Mouse (Mus musculus): ENCODE measurements around the gene Akap3. TPM values are rescaled to one million over a fixed set of nuclear protein-coding genes. Genes with fewer than 3 reads are reported as not detected.
A peak's percentile ranks its signal among the peaks of the same experiment; 100 is the strongest.

The Akap3 gene
- 0.13 TPM in 1 of 2 replicates, not detected in the other for polyA plus RNA-seq (2016; fragmentation: Nextera tagmentation; extraction: Ambion mirVana)

DNA sequence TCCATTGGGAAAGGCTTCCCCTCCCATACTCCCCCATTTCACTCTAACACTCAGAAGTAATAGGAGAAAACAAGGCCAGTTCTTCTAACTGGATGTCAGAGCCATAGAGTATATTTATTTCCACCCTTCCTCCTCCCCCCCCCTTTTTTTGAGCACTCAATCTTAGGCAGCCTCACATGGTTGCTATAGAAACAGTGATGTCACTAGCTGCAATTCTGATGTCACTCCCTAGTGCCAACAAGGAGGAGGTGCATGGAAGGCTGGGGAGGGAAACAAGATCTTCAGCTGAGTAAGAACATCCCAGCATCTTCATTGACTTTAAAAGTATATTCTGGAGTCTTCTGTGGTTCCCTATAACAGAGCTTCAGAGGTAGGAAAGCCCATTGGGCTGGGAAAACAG, at the start of gene Akap3:
Akap3 (plus strand) TSS at position 218 of the 400 bp plus-strand sequence.
- Histone ChIP-seq H3K4me1 (peaks cover 9% of the 10 kb centered on the region), H3K4me3 (no peak within 1 kb of the TSS), H3K27me3 (peaks cover 6% of the 10 kb centered on the region; the same call in 1 of the 2 replicates), H3K9me3 (replicated peaks) (no peaks in the 10 kb centered on the region), H3K27ac (no peak within 1 kb of the TSS), H3K36me3 (no peaks in the 10 kb centered on the region), H3K4me2 (replicated peaks) (no peak within 1 kb of the TSS), H3K9ac (no peak within 1 kb of the TSS)
- ATAC-seq (ENCODE audit: low FRiP score), result no peak

DNA sequence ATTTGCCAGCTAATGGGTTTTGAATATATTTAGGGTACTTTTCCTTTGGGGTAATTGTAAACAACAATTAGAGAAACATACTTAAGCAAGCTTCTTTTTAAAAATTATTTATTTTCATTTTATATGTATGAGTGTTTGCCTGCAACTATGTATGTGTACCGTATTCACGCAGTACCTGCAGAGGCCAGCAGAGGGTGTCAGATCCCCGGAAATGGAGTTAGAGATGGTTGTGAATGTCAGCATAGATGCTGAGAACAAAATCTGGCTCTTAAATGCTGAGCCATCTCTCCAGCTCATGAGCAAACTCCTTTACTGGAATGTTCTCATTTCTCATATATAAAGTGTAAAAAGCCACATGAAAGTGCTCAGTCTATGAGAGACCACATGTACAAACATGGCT, 46.1 kb upstream of the Akap3 start:
- Histone ChIP-seq H3K4me1 (0 out of 2 replicates have a peak, but pooled peaks cover 3% of the 10 kb centered on the region), H3K4me2 (replicated peaks) (no peak overlapping the region), H3K4me3 (no peak overlapping the region), H3K36me3 (no peaks in the 10 kb centered on the region), H3K27ac (no peak overlapping the region), H3K27me3 (no peaks in the 10 kb centered on the region), H3K9ac (no peak overlapping the region), H3K9me3 (replicated peaks) (no peaks in the 10 kb centered on the region)
- ATAC-seq (ENCODE audit: low FRiP score), result no peak
- WGBS, result 83% methylated on average over 3 of the region's 3 CpGs

DNA sequence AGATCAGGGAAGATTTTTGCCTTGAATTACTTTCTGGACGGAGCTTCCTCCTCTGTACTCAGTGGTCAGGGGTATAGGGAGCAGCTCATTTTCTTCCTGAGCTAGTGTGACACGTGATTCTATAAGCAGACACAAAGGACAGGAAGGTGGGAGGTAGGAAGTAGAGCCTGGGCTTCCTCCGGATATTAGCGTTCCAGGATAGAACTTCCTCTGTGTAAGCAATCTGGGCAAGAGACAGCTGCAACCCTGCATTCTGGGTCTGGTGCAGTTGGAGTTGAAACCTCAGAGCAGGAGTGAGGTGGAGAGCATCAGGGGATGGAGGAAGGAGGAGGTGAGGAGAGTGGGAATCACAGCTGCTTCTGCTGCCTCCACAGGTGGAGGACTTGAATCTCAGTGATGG, 44.8 kb upstream of the Akap3 start:
- no peak for ATAC-seq (ENCODE audit: low FRiP score)
- no peak overlapping the region for H3K27ac ChIP-seq

DNA sequence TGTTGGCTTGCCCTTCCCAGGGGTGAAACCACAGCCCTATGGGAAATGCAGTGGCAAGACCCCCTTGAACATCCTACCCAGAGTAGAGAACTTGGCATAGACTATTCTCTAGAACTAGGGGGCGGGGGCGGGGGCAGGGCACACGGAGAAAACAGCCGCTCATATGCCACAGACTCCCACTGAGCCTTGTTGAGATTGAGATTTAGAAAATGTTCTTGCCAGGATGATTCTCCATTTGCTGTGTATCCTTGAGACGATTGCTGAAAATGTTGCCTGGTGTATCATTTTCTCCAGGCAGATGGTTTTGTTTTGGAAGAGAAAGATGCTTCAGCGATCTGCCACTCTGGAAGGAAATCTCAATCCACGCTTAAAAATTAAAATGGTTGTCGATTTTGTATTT, 44.3 kb upstream of the Akap3 start:
- no peaks in the 10 kb centered on the region for H3K27me3 ChIP-seq
- H3K9me3 ChIP-seq (replicated peaks), result no peaks in the 10 kb centered on the region
- H3K4me3 ChIP-seq, result no peak overlapping the region
- H3K4me2 ChIP-seq (replicated peaks), result no peak overlapping the region
- no peak overlapping the region for H3K27ac ChIP-seq
- ATAC-seq (ENCODE audit: low FRiP score), result no peak
- no peaks in the 10 kb centered on the region for H3K36me3 ChIP-seq
- WGBS, result 85% methylated on average over 8 of the region's 8 CpGs
- no peaks in the 10 kb centered on the region for H3K4me1 ChIP-seq
- no peak overlapping the region for H3K9ac ChIP-seq

More for the DNA sequence above, 44.8 kb upstream of the Akap3 start:
- no peaks in the 10 kb centered on the region for H3K36me3 ChIP-seq
- WGBS, result 79% methylated on average over 4 of the region's 4 CpGs
- no peaks in the 10 kb centered on the region for H3K9me3 ChIP-seq (replicated peaks)
- H3K27me3 ChIP-seq, result no peaks in the 10 kb centered on the region
- H3K4me1 ChIP-seq, result no peaks in the 10 kb centered on the region
- H3K4me2 ChIP-seq (replicated peaks), result no peak overlapping the region
- no peak overlapping the region for H3K9ac ChIP-seq
- H3K4me3 ChIP-seq, result no peak overlapping the region

DNA sequence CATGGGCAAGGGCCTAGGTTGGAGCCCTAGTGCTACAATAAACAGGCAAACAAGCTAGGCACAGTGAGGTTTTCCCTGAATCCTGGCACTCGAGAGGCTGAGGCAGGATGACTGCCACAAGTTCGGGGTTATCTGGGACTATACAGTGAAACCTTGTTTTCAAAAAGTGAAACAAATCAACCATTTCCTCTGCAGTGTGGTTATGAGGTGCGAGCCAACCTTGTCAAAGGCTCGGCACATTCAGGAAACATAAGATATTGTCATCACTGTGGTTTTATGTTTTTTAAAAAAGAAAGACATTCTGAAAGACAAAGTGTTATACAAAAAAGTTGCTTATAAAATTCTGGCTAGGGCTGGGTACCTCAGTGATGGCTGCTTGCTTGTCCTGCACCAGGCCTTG, 41.4 kb upstream of the Akap3 start:
- WGBS, result 94% methylated on average over 4 of the region's 4 CpGs
- no peaks in the 10 kb centered on the region for H3K9me3 ChIP-seq (replicated peaks)
- no peak overlapping the region for H3K9ac ChIP-seq
- H3K27me3 ChIP-seq, result no peaks in the 10 kb centered on the region
- ATAC-seq (ENCODE audit: low FRiP score), result no peak
- H3K4me2 ChIP-seq (replicated peaks), result no peak overlapping the region
- no peak overlapping the region for H3K27ac ChIP-seq
- H3K4me3 ChIP-seq, result no peak overlapping the region
- no peaks in the 10 kb centered on the region for H3K4me1 ChIP-seq
- no peaks in the 10 kb centered on the region for H3K36me3 ChIP-seq

DNA sequence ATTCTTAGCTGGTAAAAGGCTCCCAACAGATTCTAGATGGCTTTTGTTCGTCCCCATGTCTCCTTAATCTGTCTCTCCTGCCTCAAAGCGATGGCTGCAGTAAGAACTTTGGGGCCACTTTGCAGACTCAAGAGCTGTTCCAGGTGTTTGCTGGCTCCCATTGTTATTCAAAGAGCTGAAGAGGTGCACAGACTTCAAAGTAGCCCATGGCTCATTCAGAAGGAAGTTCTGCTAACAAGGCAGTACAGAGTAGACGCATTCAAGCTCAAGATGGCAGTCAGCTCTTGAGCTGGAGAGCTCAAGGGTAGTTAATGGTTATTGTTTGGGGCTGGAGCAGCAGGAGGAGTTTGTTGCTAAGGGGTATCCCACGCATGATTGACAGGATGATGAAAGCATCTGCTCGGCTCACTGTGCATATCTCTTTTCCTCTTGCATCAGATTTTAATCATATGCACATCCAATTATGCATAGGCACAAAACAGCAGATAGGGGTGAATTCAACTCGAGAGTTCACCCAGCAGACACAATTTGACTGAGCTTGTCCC, 37.6 kb upstream of the Akap3 start:
- H3K4me1 ChIP-seq, result no peaks in the 10 kb centered on the region
- no peak overlapping the region for H3K9ac ChIP-seq
- peaks cover 15% of the 10 kb centered on the region for H3K36me3 ChIP-seq
- ATAC-seq (ENCODE audit: low FRiP score), result no peak
- H3K27ac ChIP-seq, result no peak overlapping the region
- H3K27me3 ChIP-seq, result no peaks in the 10 kb centered on the region
- no peak overlapping the region for H3K4me3 ChIP-seq
- no peaks in the 10 kb centered on the region for H3K9me3 ChIP-seq (replicated peaks)
- H3K4me2 ChIP-seq (replicated peaks), result no peak overlapping the region
- WGBS, result 59% methylated on average over 6 of the region's 6 CpGs

DNA sequence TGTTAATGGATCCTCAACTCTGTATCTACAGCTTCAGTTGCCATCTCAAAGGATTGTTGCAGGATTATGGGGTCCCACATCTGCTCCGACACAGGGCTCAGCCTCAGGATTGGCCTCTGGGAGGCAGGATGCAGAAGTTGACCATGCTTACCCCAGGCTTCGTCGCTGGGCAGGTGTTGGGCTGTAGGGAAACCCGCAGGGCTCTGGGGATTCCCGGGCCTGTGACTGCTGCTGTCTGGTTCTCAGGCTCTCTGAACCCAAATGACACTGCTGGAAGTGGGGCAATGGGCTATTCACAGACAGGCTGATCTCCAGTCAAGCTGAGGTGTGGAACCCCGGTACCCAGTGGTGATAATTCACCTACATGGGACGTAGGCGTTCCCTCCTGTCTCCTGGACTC, 36.6 kb upstream of the Akap3 start:
- H3K4me1 ChIP-seq, result no peaks in the 10 kb centered on the region
- no peak overlapping the region for H3K9ac ChIP-seq
- H3K27me3 ChIP-seq, result no peaks in the 10 kb centered on the region
- no peak for ATAC-seq (ENCODE audit: low FRiP score)
- no peak overlapping the region for H3K27ac ChIP-seq
- no peak overlapping the region for H3K4me2 ChIP-seq (replicated peaks)
- peaks cover 26% of the 10 kb centered on the region for H3K36me3 ChIP-seq
- H3K9me3 ChIP-seq (replicated peaks), result no peaks in the 10 kb centered on the region
- H3K4me3 ChIP-seq, result no peak overlapping the region
- 92% methylated on average over 8 of the region's 8 CpGs for WGBS

DNA sequence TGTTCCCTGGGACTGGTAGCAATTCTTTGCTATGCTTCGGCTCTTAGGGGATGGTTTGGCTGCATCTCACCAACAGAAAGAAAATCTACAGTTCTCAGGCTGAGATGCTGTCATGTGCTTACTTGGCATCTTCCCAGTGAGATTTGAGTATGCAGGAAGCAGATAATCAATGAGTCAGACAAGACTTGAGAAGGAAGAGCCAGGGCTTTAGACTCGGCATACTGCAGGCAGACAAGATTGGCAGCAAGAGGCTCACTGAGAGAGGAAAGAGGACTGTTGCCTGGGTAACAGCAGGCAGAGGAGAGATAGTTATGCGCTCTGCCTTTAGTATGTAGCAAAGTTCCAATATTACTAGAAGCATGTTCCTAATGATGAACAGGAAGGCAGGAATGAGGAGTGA, 29.8 kb upstream of the Akap3 start:
- peaks cover 91% of the 10 kb centered on the region for H3K36me3 ChIP-seq
- H3K27ac ChIP-seq, result no peak overlapping the region
- H3K4me1 ChIP-seq, result no peaks in the 10 kb centered on the region
- ATAC-seq (ENCODE audit: low FRiP score), result no peak
- no peaks in the 10 kb centered on the region for H3K27me3 ChIP-seq
- no peak overlapping the region for H3K4me2 ChIP-seq (replicated peaks)
- no peak overlapping the region for H3K4me3 ChIP-seq
- WGBS, result 96% methylated on average over 3 of the region's 3 CpGs
- no peak overlapping the region for H3K9ac ChIP-seq
- H3K9me3 ChIP-seq (replicated peaks), result no peaks in the 10 kb centered on the region

DNA sequence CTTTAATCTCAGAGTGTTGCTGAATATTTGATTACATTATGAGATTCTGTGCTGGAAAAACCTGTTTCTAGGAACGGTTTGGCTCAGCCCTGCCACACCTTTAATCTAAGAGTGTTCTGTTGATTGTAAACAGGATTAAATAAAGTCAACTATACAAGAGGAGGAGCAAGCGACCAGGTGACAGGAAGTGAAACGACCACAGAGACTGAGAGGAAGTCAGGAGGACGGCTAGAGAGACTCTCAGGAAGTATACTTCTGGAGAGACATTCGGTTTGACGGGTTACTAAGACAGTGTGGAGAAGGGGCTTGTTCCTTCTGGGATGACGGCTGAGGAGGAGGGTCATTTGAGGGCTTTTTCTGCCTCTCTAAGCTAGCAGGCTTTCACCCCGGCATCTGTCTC, 16.3 kb upstream of the Akap3 start:
- 92% methylated on average over 8 of the region's 8 CpGs for WGBS
- Histone ChIP-seq H3K4me2 (replicated peaks) (no peak overlapping the region), H3K36me3 (peaks cover 91% of the 10 kb centered on the region), H3K9ac (no peak overlapping the region), H3K27ac (no peak overlapping the region), H3K4me1 (no peaks in the 10 kb centered on the region), H3K4me3 (no peak overlapping the region), H3K27me3 (no peaks in the 10 kb centered on the region), H3K9me3 (replicated peaks) (no peaks in the 10 kb centered on the region)
- no peak for ATAC-seq (ENCODE audit: low FRiP score)

DNA sequence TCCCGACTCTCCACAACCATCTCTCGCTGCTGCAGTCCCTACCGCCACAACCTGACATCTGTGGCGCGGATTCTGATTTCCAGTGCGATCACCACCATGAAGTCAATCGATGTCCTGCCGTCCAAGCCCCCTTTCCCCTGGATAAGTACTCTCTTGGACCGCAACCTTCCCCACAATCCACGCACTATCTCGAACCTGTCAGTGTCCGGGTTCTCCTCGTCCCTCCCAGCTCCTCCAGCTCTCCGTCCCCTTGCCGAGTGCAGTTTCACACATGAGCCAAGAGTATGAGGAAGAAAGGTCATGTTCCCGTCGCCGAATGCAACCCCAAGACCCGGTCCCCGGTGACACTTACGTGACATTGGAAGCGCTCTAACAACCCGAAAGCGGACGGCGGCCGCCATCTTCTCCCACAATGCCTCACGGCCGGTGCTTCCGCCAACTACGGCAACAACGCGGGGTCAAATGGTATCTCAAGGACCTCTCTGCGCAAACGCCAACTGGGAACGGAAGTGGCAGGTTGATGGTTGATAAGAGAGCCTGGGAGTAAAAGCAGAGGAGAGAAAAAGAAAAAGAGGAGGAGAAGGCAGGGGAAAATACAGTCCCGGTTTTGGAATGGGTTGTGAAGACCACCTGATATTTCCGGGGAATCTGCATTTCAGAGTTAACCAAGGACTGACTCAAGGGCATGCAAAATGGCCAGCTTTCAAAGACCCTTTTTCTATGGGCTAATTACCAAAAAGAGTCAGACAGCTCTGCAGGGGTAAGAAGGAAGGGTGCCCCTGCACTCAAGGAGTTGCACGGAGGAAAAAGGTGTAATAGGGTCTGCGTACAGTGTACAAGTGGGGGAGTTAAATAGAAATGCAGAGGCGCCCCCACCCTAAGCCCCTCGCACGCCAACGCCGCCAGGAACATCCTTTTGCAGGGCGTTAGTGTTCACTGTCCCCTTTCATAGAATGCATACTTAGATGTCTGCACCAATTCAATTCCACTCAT, 3.9 kb upstream of the Akap3 start, which contains the start of gene Ndufa9:
Ndufa9 (minus strand) TSS at position 425 of the 993 bp plus-strand sequence.
- WGBS, result 6% methylated on average over 46 of the region's 46 CpGs

DNA sequence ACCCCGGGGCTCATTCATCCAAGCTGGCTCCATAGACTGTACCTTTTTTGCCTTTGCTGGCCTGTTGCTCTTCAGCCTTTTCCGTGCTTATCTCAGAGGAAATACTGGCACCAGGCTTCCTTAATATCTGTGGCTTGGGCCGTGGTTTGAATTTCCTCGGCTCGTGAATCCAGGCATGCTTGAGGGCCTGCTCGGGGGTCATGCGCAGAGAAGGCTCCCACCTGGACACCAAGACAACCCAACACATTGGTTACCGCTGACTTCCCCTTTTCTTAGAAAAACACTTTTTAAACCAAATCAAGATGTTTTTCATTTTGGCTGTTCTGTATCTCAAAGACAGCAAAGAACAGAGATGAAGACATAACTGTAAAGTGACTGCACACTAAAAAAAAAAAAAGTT, 24.2 kb downstream of the Akap3 start:
- WGBS, result 90% methylated on average over 8 of the region's 8 CpGs
- Histone ChIP-seq H3K36me3 (no peaks in the 10 kb centered on the region), H3K9ac (no peak overlapping the region), H3K27ac (no peak overlapping the region), H3K4me2 (replicated peaks) (no peak overlapping the region), H3K4me1 (no peaks in the 10 kb centered on the region), H3K27me3 (no peaks in the 10 kb centered on the region; the same call in 1 of the 2 replicates), H3K9me3 (replicated peaks) (no peaks in the 10 kb centered on the region), H3K4me3 (no peak overlapping the region)
- ATAC-seq (ENCODE audit: low FRiP score), result no peak

More for the DNA sequence above, 3.9 kb upstream of the Akap3 start, which contains the start of gene Ndufa9:
- peak within 1 kb of the TSS; percentile 85 for H3K9ac ChIP-seq
- H3K27ac ChIP-seq, result peak within 1 kb of the TSS; percentile 30; the same call in 1 of the 2 replicates
- peaks cover 6% of the 10 kb centered on the region; the same call in 1 of the 2 replicates for H3K27me3 ChIP-seq
- peak; percentile 89 for ATAC-seq (ENCODE audit: low FRiP score)
- no peaks in the 10 kb centered on the region for H3K9me3 ChIP-seq (replicated peaks)
- H3K4me3 ChIP-seq, result peak within 1 kb of the TSS; percentile 82
- peaks cover 6% of the 10 kb centered on the region; the same call in 1 of the 2 replicates for H3K36me3 ChIP-seq
- H3K4me1 ChIP-seq, result peaks cover 16% of the 10 kb centered on the region
- peak within 1 kb of the TSS; percentile 87 for H3K4me2 ChIP-seq (replicated peaks)

DNA sequence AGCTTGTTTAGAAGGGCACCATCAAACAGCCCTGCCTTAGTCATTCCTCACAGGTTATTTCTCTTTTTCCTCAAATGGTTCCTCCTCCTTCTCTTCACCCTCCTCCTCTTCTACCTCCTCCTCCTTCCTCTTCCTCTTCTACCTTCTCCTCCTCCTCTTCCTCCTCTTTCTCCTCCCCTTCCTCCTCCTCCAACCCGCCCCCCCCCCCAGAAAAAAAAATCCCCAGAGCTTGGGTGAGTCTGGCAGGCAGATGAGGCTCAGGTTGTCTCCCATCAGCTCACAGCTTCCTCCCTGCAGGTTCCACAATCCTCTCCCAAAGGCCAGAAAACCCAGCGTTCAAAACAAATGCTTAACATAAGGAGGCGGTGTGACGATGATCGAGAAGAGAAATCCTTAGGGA, 54.5 kb downstream of the Akap3 start:
- H3K27me3 ChIP-seq, result 0 out of 2 replicates have a peak, but pooled peaks cover 2% of the 10 kb centered on the region
- no peaks in the 10 kb centered on the region for H3K9me3 ChIP-seq (replicated peaks)
- H3K36me3 ChIP-seq, result no peaks in the 10 kb centered on the region
- WGBS, result 74% methylated on average over 4 of the region's 5 CpGs
- H3K27ac ChIP-seq, result no peak overlapping the region
- no peaks in the 10 kb centered on the region for H3K4me1 ChIP-seq
- no peak overlapping the region for H3K4me2 ChIP-seq (replicated peaks)
- no peak overlapping the region for H3K9ac ChIP-seq
- H3K4me3 ChIP-seq, result no peak overlapping the region
- ATAC-seq (ENCODE audit: low FRiP score), result no peak

All from hindbrain, embryonic 12.5 days (tissue).